Mouse (Mus musculus): ENCODE results near the gene Cmbl. TPM values are rescaled to one million over a fixed set of nuclear protein-coding genes. Genes with fewer than 3 reads are reported as not detected.

The Cmbl gene
- polyA plus RNA-seq, 1 experiment from 2014 or later: 12.4 TPM

GRCm38 (mm10) chr15:31586088-31586487 is 20.9 kb downstream of the Cmbl start:
- 69% methylated on average over 5 of the region's 5 CpGs for WGBS

GRCm38 (mm10) chr15:31586519-31586918 is 21.3 kb downstream of the Cmbl start:
- H3K27me3 ChIP-seq (ENCODE audit: control insufficient read depth, insufficient read depth, low read length): no peaks in the 10 kb centered on the region
- no peak for ATAC-seq (ENCODE audit: insufficient number of reproducible peaks, insufficient read depth, low FRiP score, low read depth)
- no peaks in the 10 kb centered on the region for H3K9me3 ChIP-seq (ENCODE audit: control insufficient read depth, low read length)
- WGBS: 4% methylated on average over 4 of the region's 4 CpGs
- no peak overlapping the region for H3K4me2 ChIP-seq (ENCODE audit: low read length)
- peaks cover 24% of the 10 kb centered on the region for H3K36me3 ChIP-seq (ENCODE audit: control insufficient read depth, insufficient read depth, low read length)
- H3K4me3 ChIP-seq (ENCODE audit: control insufficient read depth in 1 of 2, insufficient read depth in 1 of 2, low read depth in 1 of 2, low read length in 2 of 2): no peak overlapping the region
- H3K27ac ChIP-seq (replicated peaks in 1 of 2; ENCODE audit: control insufficient read depth in 1 of 2, insufficient read depth in 1 of 2, low read depth in 2 of 2, low read length in 2 of 2): no peak overlapping the region
- no peak overlapping the region for H3K9ac ChIP-seq (ENCODE audit: low read length)
- H3K4me1 ChIP-seq (ENCODE audit: control insufficient read depth in 2 of 2, insufficient read depth in 2 of 2, low read length in 2 of 2): peaks cover 6 to 15% of the 10 kb centered on the region in 2 experiments

More at GRCm38 (mm10) chr15:31586088-31586487, 20.9 kb downstream of the Cmbl start:
- Histone ChIP-seq H3K9me3 (ENCODE audit: control insufficient read depth, low read length) (no peaks in the 10 kb centered on the region), H3K4me1 (ENCODE audit: control insufficient read depth in 2 of 2, insufficient read depth in 2 of 2, low read length in 2 of 2) (peaks cover 6 to 15% of the 10 kb centered on the region in 2 experiments), H3K27me3 (ENCODE audit: control insufficient read depth, insufficient read depth, low read length) (no peaks in the 10 kb centered on the region), H3K9ac (ENCODE audit: low read length) (no peak overlapping the region), H3K27ac (replicated peaks in 1 of 2; ENCODE audit: control insufficient read depth in 1 of 2, insufficient read depth in 1 of 2, low read depth in 2 of 2, low read length in 2 of 2) (no peak overlapping the region), H3K36me3 (ENCODE audit: control insufficient read depth, insufficient read depth, low read length) (peaks cover 20% of the 10 kb centered on the region), H3K4me2 (ENCODE audit: low read length) (no peak overlapping the region), H3K4me3 (ENCODE audit: control insufficient read depth in 1 of 2, insufficient read depth in 1 of 2, low read depth in 1 of 2, low read length in 2 of 2) (no peak overlapping the region)
- ATAC-seq (ENCODE audit: insufficient number of reproducible peaks, insufficient read depth, low FRiP score, low read depth): no peak

- Histone ChIP-seq H3K4me3 (ENCODE audit: control insufficient read depth in 1 of 2, insufficient read depth in 1 of 2, low read depth in 1 of 2, low read length in 2 of 2) (no peak overlapping the region), H3K9me3 (ENCODE audit: control insufficient read depth, low read length) (no peaks in the 10 kb centered on the region)
- ATAC-seq (ENCODE audit: insufficient number of reproducible peaks, insufficient read depth, low FRiP score, low read depth): no peak
Observed at GRCm38 (mm10) chr15:31587789-31588188, 22.6 kb downstream of the Cmbl start.

GRCm38 (mm10) chr15:31588989-31589640 is 23.9 kb downstream of the Cmbl start:
- Histone ChIP-seq H3K4me2 (ENCODE audit: low read length) (no peak overlapping the region), H3K4me3 (ENCODE audit: control insufficient read depth in 1 of 2, insufficient read depth in 1 of 2, low read depth in 1 of 2, low read length in 2 of 2) (no peak overlapping the region), H3K9ac (ENCODE audit: low read length) (no peak overlapping the region), H3K4me1 (ENCODE audit: control insufficient read depth in 2 of 2, insufficient read depth in 2 of 2, low read length in 2 of 2) (peaks cover 6 to 15% of the 10 kb centered on the region in 2 experiments), H3K9me3 (ENCODE audit: control insufficient read depth, low read length) (no peaks in the 10 kb centered on the region), H3K27me3 (ENCODE audit: control insufficient read depth, insufficient read depth, low read length) (no peaks in the 10 kb centered on the region), H3K27ac (replicated peaks in 1 of 2; ENCODE audit: control insufficient read depth in 1 of 2, insufficient read depth in 1 of 2, low read depth in 2 of 2, low read length in 2 of 2) (no peak overlapping the region), H3K36me3 (ENCODE audit: control insufficient read depth, insufficient read depth, low read length) (peaks cover 50% of the 10 kb centered on the region)
- 24% methylated on average over 8 of the region's 8 CpGs for WGBS
- ATAC-seq (ENCODE audit: insufficient number of reproducible peaks, insufficient read depth, low FRiP score, low read depth): no peak

More at GRCm38 (mm10) chr15:31587789-31588188, 22.6 kb downstream of the Cmbl start:
- peaks cover 6 to 15% of the 10 kb centered on the region in 2 experiments for H3K4me1 ChIP-seq (ENCODE audit: control insufficient read depth in 2 of 2, insufficient read depth in 2 of 2, low read length in 2 of 2)
- H3K36me3 ChIP-seq (ENCODE audit: control insufficient read depth, insufficient read depth, low read length): peaks cover 37% of the 10 kb centered on the region
- no peaks in the 10 kb centered on the region for H3K27me3 ChIP-seq (ENCODE audit: control insufficient read depth, insufficient read depth, low read length)
- no peak overlapping the region for H3K9ac ChIP-seq (ENCODE audit: low read length)
- 74% methylated on average over 2 of the region's 2 CpGs for WGBS
- H3K27ac ChIP-seq (replicated peaks in 1 of 2; ENCODE audit: control insufficient read depth in 1 of 2, insufficient read depth in 1 of 2, low read depth in 2 of 2, low read length in 2 of 2): no peak overlapping the region
- H3K4me2 ChIP-seq (ENCODE audit: low read length): no peak overlapping the region

GRCm38 (mm10) chr15:31590176-31590575 is 25.0 kb downstream of the Cmbl start:
- peaks cover 4 to 11% of the 10 kb centered on the region in 2 experiments for H3K4me1 ChIP-seq (ENCODE audit: control insufficient read depth in 2 of 2, insufficient read depth in 2 of 2, low read length in 2 of 2)
- no peak overlapping the region for H3K4me3 ChIP-seq (ENCODE audit: control insufficient read depth in 1 of 2, insufficient read depth in 1 of 2, low read depth in 1 of 2, low read length in 2 of 2)
- H3K27me3 ChIP-seq (ENCODE audit: control insufficient read depth, insufficient read depth, low read length): no peaks in the 10 kb centered on the region
- peaks cover 61% of the 10 kb centered on the region for H3K36me3 ChIP-seq (ENCODE audit: control insufficient read depth, insufficient read depth, low read length)
- H3K9me3 ChIP-seq (ENCODE audit: control insufficient read depth, low read length): no peaks in the 10 kb centered on the region
- no peak overlapping the region for H3K4me2 ChIP-seq (ENCODE audit: low read length)
- H3K9ac ChIP-seq (ENCODE audit: low read length): no peak overlapping the region
- WGBS: 85% methylated on average over 5 of the region's 5 CpGs
- H3K27ac ChIP-seq (replicated peaks in 1 of 2; ENCODE audit: control insufficient read depth in 1 of 2, insufficient read depth in 1 of 2, low read depth in 2 of 2, low read length in 2 of 2): no peak overlapping the region
- no peak for ATAC-seq (ENCODE audit: insufficient number of reproducible peaks, insufficient read depth, low FRiP score, low read depth)

- Histone ChIP-seq H3K27ac (replicated peaks in 1 of 2; ENCODE audit: control insufficient read depth in 1 of 2, insufficient read depth in 1 of 2, low read depth in 2 of 2, low read length in 2 of 2) (no peak overlapping the region), H3K36me3 (ENCODE audit: control insufficient read depth, insufficient read depth, low read length) (peaks cover 84% of the 10 kb centered on the region), H3K4me1 (ENCODE audit: control insufficient read depth in 2 of 2, insufficient read depth in 2 of 2, low read length in 2 of 2) (peaks cover 3 to 6% of the 10 kb centered on the region in 2 experiments), H3K4me3 (ENCODE audit: control insufficient read depth in 1 of 2, insufficient read depth in 1 of 2, low read depth in 1 of 2, low read length in 2 of 2) (no peak overlapping the region), H3K9ac (ENCODE audit: low read length) (no peak overlapping the region), H3K27me3 (ENCODE audit: control insufficient read depth, insufficient read depth, low read length) (no peaks in the 10 kb centered on the region), H3K9me3 (ENCODE audit: control insufficient read depth, low read length) (no peaks in the 10 kb centered on the region), H3K4me2 (ENCODE audit: low read length) (no peak overlapping the region)
- WGBS: 77% methylated on average over 8 of the region's 8 CpGs
- no peak for ATAC-seq (ENCODE audit: insufficient number of reproducible peaks, insufficient read depth, low FRiP score, low read depth)
Observed at GRCm38 (mm10) chr15:31592531-31592930, 27.3 kb downstream of the Cmbl start.

GRCm38 (mm10) chr15:31594260-31594659 is 29.1 kb downstream of the Cmbl start:
- no peak overlapping the region for H3K27ac ChIP-seq (replicated peaks in 1 of 2; ENCODE audit: control insufficient read depth in 1 of 2, insufficient read depth in 1 of 2, low read depth in 2 of 2, low read length in 2 of 2)
- H3K9ac ChIP-seq (ENCODE audit: low read length): no peak overlapping the region
- H3K4me3 ChIP-seq (ENCODE audit: control insufficient read depth in 1 of 2, insufficient read depth in 1 of 2, low read depth in 1 of 2, low read length in 2 of 2): no peak overlapping the region
- ATAC-seq (ENCODE audit: insufficient number of reproducible peaks, insufficient read depth, low FRiP score, low read depth): no peak
- H3K9me3 ChIP-seq (ENCODE audit: control insufficient read depth, low read length): no peaks in the 10 kb centered on the region
- H3K27me3 ChIP-seq (ENCODE audit: control insufficient read depth, insufficient read depth, low read length): no peaks in the 10 kb centered on the region
- WGBS: 86% methylated on average over 14 of the region's 14 CpGs
- H3K36me3 ChIP-seq (ENCODE audit: control insufficient read depth, insufficient read depth, low read length): peaks cover 89% of the 10 kb centered on the region
- peaks cover 0 to 6% of the 10 kb centered on the region in 2 experiments; a peak in 3 of 4 replicates for H3K4me1 ChIP-seq (ENCODE audit: control insufficient read depth in 2 of 2, insufficient read depth in 2 of 2, low read length in 2 of 2)
- no peak overlapping the region for H3K4me2 ChIP-seq (ENCODE audit: low read length)

GRCm38 (mm10) chr15:31595651-31596050 is 30.5 kb downstream of the Cmbl start:
- Histone ChIP-seq H3K4me1 (ENCODE audit: control insufficient read depth in 2 of 2, insufficient read depth in 2 of 2, low read length in 2 of 2) (peaks cover 5 to 19% of the 10 kb centered on the region in 2 experiments), H3K9me3 (ENCODE audit: control insufficient read depth, low read length) (no peaks in the 10 kb centered on the region), H3K9ac (ENCODE audit: low read length) (no peak overlapping the region), H3K36me3 (ENCODE audit: control insufficient read depth, insufficient read depth, low read length) (peaks cover 75% of the 10 kb centered on the region), H3K4me3 (ENCODE audit: control insufficient read depth in 1 of 2, insufficient read depth in 1 of 2, low read depth in 1 of 2, low read length in 2 of 2) (no peak overlapping the region), H3K27me3 (ENCODE audit: control insufficient read depth, insufficient read depth, low read length) (no peaks in the 10 kb centered on the region), H3K27ac (replicated peaks in 1 of 2; ENCODE audit: control insufficient read depth in 1 of 2, insufficient read depth in 1 of 2, low read depth in 2 of 2, low read length in 2 of 2) (no peak overlapping the region), H3K4me2 (ENCODE audit: low read length) (no peak overlapping the region)
- 63% methylated on average over 7 of the region's 7 CpGs for WGBS
- no peak for ATAC-seq (ENCODE audit: insufficient number of reproducible peaks, insufficient read depth, low FRiP score, low read depth)
